Mouse (Mus musculus) myocyte (in vitro differentiated cells): ENCODE measurements around the gene Ankrd12.

Experiments used
- REST ChIP-seq: IDR thresholded peaks from one replicate; pipeline ENCODE4 v1.6.1; 2011; ENCODE audit warnings: mild to moderate bottlenecking, control low read depth, moderate library complexity; ENCODE audit not compliant: insufficient read depth, insufficient read length
- USF1 ChIP-seq: IDR thresholded peaks from one replicate; pipeline ENCODE4 v1.6.1; 2011; ENCODE audit warnings: low read depth, mild to moderate bottlenecking, control low read depth, moderate library complexity

DNA sequence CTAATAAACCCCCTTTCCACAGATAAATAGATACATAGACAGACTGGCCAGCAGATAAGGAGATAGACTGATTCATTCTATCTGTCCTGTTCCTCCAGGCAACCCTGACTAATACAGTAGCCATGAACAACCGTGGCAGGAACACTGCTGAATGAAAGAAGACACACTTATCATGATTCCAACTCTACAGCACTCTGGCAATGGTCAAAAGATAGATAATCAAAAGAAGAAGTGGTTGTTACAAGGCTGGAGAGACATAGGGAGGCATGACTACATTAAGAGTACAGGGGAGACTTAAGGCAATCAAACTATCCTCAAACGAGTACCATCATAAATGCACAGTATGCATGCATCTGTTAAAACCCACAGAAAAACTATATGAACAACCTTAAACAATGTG is 131.5 kb downstream of the Ankrd12 start:
- TF ChIP-seq REST: no peak
- no peak for TF ChIP-seq USF1
